Mouse (Mus musculus): ENCODE measurements around the gene Bag3.
"Not testable (repeated sequence)": the region's sequence is repeated elsewhere in the genome, so short reads cannot be mapped to it uniquely, and the experiment has no call there.

The Bag3 gene

DNA sequence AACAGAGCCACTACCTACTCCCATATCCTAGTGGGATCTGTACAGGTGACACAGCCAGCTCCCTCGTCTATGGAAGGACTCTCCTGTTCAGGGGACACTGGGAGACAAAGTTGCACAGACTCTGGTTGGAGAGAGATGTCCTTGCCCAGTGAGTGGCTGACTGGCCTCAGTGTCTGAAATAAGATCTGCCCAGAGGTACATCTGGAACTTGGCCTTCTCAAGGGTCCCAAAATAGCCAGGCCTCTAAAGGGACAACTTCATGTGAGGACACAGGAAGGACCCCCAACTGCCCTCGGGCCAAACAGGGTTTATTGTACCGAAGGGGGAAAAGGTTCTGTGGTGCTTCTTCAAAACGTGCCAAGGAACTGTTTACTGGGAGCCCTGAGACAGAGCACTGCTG, 14.8 kb downstream of the Bag3 start:
- DNase-seq: no peak

DNA sequence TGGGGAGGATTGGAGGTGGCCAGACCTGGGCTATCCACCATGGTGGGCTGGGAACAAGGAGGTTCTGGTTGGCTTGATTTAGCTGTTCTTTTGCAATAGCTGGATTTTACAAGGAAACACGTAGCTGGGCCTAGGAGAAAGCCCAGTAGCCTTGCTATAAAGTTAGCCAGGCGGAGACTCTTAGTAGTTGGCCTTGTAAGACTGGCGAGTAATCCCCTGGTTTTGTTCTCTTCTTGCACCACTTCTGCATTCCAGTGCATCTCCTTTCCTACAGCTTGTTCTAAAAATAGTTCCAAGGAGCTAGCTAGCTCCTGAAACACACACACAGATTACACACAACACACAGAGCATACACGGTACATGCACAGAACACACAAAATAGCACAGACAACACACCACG, 15.4 kb downstream of the Bag3 start:
- DNase-seq: no peak

DNA sequence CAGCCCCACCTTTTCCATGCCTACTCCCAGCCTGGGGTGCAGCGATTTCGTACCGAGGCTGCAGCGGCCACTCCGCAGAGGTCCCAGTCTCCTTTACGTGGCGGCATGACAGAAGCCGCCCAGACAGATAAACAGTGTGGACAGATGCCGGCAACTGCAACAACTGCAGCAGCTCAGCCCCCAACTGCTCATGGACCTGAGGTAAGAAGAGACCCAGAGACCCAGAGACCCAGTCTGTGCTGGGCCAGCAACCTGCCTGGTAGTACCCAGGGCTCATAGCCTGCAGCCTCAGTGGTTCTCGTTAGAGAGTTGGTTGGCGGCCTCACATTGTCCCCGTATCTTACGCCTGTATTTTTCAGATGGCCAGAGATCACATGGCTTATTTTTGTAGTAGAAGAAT, 16.7 kb downstream of the Bag3 start:
- no peak for DNase-seq

DNA sequence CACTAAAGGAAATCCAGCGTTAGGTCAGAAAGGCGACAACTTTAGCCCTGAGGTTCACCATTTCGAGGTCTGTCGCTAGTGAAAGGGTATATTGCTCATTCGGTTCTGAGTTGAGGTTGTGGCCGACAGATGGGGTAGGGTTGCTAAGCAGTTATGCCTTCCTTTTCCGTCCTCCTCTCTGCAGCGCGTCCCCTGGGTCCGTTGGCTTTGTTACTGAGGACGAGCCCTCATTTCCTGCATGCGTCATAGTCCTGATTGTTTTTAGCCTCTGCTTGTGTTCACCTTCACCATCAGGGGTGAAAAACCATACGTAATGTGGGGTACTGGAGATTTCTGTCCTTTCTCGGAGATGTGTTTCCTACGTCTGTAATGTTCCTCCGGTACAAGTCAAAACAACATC, 17.3 kb downstream of the Bag3 start:
- DNase-seq: no peak

DNA sequence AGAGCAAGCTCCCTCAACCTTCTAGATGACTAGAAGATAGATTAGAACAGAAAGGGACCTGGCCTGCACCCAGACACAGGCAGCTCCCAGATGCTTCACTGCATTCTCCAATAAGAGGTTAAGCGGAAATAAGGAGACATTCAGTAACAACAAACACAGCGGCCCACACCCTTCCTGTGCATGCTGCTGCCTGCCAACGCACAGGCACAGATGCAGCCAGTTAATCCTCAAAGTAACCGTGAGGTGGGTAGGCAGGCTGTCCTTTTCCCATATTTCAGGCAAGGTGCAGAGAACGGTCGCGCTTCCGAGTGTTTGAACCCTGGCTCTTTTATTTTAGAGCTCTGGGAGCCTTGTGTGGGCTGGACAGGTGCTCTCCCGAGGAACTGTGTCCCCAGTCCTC, 17.8 kb downstream of the Bag3 start:
- DNase-seq: peak; percentile 51 to 79

DNA sequence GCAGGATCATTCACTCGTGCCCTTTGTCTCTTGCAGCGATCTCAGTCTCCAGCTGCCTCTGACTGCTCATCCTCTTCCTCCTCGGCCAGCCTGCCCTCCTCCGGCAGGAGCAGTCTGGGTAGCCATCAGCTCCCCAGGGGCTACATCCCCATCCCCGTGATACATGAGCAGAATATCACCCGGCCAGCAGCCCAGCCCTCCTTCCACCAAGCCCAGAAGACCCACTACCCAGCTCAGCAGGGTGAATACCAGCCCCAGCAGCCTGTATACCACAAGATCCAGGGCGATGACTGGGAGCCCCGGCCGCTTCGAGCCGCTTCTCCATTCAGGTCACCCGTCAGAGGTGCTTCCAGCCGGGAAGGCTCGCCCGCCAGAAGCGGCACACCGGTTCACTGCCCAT, 18.4 kb downstream of the Bag3 start:
- no peak for DNase-seq

DNA sequence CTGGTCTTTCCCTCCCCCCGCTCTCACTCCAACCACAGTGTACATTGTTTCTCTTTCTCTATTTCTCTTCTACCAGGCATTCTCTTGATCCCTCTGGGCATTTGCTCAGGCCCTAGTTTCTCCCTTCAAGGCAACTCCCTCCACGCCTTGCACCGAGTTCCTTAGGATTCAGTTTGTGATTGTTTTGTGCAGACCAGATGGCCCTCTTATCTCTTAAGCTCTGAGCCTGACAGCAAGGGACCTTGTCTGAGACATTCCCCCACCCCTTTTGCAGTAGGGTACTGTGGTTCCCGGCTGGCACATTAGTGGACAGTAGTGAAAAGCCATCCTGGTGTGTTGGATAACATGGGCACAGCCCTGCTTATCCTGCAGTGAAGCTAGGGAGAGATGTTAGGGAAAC, 19.1 kb downstream of the Bag3 start:
- no peak for DNase-seq

DNA sequence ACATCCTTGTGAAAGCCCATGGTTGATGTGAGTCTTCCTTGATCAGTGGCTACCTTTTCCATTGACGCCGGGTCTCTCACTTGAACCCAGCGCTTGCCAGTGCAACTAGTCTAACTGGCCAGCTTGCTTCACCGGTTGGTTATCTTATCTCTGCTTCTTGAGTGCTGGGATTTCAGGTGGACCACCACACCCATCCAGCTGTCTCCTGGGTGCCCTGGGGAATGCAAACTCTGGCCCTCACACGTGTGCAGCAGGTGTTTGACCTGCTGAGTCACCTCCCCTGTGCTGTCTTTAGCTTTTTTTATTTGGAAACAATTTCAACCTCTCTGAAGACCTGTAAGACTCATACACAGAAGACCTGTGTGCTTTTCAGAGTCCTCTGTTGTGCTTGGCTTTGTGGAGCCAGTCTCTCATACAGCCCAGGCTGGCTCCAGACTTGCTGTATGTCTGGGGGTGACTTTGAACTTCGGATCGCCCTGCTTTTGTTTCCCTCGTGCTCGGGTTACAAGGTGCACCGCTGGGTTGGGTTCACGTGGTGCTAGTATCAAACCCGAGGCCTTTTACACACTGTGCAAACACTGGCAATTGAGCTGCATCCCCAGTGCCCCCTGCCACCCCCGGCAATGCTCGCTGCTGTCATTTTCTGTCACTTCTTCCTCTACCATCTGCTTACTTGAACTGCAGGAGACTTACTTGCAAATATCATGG, 19.9 kb downstream of the Bag3 start:
- DNase-seq: no peak

DNA sequence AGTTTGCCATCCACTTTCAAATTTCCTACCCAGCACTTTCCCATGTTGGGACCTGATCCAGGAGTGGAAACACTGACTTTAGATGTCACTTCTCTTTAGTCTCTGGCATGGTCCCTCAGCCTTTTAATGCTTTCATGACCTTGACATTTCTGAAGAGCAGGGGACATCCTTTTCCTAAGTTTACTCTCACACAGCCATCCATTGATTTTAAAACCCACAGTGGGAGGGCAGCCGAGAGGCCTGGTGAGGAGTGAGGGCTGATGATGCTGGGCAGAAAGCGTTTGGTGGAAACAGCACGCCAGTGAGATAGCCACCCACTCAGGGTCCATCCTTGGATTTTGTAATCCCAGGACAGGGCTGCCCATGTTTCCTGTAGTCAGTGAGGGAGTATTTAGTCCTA, 20.5 kb downstream of the Bag3 start:
- no peak for DNase-seq

DNA sequence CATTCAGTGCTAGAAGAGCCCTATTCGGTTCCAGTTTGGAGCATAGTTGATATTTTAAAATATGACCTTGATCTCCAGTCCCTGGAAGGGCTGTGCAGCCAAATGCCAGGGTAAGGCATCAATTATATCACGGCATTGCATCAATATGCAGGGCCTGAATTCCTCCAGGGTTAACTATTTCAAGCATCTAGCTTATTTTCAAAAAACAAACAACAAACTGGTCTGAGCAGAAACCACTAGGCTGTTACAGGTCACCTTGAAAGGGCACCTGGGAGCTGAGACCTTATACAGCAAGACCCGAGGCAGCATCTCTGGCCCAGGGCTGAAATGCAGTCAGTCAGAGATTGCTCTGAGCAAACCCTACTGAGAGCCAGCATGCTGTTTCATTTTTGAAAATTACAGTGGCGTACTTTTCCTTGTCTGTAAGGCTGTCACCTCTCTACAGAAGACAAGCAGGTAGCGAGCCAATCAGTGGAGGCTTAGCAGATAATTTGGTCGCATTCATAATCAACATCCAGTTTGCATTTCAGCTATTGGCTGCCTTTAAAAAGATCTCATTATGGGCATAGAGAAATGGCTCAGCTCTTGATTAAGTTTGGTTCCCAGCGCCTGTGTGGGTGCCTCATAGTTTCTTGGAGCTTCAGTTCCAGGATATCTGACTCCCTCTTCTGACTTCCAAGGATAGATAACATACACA, 21.3 kb downstream of the Bag3 start:
- DNase-seq: no peak

DNA sequence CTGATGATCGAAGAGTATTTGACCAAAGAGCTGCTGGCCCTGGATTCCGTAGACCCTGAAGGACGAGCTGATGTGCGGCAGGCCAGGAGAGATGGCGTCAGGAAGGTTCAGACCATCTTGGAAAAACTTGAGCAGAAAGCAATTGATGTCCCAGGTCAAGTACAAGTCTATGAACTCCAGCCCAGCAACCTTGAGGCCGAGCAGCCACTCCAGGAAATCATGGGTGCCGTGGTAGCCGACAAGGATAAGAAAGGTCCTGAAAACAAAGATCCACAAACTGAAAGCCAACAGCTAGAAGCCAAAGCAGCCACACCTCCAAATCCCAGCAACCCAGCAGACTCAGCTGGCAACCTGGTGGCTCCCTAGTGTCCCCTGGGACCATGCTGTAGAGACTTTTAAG, 22.6 kb downstream of the Bag3 start:
- DNase-seq: no peak

DNA sequence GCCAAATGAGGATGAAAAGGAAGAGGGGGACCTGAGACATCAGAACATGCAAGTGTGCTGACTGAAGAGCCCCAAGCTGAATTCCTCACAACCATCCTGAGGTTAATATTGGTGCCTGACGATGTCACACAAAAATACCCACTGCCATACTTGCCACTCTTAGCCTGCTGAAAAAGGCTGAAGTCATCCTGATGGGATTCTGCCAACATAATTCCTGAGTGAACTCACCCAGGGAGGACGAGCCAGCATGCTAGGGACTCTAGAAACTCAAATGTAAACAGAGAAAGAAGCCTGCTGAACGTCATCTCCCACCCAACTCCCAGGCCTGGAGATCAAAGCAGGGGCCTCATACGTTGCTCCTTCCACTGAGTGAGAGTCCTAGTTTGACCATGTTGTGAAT, 25.7 kb downstream of the Bag3 start:
- DNase-seq: no peak

DNA sequence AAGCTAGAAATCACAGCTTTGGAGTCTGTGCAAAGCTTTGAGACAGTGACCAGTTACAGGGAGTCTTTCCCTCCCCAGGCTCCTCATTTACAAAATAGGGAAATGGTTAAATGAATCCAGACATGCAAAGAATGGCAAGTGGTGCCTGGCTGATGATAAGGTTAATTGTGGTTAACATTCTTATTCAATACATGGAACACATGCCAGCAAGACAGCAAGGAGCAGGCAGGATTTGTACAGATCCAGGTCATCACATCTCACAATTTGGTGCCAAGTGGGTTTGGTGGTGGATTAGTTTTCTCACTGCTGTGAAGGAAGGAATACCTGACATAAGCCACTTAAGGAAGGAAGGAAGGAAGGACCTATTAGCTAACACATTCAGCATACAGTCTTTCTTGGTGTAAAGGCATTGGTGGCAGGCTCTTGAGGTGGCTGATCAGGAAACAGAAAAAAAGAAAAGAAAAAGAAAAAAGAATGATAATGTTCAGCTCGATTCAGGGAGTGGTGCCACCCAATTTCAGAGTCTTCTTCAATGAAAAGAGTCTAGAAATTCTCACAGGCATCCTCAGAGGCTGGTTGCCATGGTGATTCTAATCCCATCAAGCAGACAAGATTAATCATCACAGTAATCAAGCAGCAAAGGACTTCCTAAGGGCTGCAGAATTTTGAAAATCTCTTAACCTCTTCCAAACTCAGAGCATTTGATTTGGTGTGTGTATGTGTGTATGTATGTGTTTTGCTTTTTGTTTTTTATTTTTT, 27.1 kb downstream of the Bag3 start:
- DNase-seq: no peak

DNA sequence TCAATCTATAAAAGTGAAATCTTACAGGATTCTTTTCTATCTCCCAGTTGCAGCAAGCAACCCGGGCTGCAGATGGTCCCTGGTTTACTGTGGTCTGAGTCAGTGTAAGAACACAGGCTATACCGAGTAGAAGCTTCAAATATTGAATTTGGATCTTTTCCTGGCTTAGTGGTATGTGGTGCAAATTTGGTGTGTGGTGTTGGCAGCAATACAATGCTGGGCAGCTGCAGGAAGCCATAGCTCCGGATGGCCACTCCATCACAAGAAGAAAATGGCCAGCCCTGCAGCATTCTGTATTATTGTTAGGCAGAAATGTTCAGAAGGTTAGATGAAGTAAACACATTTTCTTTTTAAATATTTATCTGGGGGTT, 27.7 kb downstream of the Bag3 start:
- no peak for DNase-seq

DNA sequence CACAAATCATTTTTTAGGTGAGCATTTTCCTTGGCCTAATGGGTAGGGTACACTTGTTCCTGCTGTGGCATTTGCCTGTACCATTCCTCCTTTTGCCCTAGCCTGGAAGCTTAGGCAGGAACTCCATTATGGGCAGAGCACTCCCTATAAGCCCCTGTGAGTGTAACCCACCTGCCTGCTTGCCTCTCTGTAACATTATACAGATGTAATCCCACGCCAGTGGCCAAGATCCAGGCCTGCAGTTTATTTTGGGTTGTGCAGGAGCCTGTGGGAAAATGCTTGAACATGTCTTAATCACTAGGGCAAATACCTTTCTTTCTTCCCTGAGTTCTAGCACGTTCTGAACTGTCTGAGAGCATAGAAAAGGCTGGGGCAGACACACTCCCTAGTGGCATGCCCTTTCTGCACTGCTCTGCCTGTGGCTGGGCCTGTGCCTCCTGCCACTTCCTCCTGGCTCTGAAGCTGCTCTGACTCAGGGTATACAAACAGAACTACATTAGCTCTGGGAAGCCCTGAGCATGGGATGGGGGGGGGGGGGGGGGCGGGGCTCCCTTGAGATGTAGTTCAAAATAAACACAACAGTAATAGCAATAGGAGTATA, 29.8 kb downstream of the Bag3 start:
- DNase-seq: no peak

DNA sequence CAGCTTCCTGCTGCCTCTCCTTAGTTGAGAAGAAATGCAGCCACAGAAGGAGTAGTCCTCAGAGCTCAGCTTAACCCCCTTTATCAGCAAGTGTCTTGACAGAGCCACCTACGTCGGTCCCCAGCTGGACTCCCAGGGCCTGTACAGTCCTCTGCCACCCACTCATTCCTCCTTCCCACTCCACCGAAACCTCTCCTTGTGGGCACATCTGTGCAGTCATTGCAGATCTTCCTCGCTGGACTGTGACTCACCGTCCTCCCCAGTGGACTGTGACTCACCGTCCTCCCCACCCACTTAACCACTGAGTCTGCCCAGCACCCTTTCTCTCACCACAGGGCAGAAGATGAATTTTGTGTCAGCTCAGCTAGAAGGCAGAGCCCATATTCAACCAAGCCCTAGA, 31.1 kb downstream of the Bag3 start:
- no peak for DNase-seq

DNA sequence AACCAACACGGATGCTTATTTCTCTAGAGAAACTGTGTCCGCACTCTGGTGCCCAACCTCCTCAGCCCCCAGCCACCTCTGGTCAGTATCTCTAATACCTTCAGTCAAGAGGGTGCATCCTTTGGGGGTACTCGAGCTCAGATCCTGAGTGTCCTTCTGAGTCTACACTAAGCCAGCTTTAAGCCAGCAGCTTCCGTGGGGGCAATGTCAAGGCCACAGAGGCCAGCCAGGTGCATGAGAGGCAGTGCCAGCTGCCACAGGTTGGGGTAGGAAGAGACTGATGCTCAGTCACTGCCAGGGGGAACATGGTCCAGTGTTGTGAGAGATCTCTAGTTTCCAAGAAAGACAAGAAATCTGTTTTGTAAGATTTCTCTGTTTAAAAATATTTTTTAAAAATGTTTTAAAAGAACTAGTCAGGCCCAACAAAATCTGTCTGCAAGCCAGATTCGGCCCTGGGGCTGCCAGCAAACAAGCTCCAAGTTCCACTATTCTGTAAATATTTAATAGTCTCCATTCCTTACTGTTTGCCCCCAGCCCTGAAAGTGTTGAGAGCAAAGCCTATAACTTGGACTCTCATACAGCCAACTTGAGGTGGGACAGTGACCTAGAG, 31.8 kb downstream of the Bag3 start:
- peak; percentile 48 to 66 for DNase-seq

DNA sequence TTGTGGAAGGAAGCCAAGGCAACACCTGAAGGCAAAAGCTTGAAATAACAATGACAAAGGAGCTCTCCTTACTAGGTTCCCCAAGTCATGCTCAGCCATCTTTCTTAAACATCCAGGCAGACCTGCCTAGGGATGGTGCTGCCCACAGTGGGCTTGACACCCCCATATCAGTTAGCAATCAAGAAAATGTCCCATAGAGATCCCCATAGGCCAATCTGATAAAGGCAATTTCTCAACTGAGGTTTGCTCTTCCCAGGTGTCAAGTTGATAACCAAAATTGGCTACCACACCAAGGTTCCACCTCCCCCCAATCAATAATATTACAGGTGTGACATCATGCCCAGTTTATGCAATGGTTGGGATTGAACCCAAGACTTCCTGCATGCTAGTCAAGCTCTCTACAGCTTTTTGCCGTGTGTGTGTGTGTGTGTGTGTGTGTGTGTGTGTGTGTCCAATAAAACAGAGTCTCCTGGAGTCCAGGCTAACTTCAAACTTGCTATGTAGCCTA, 33.6 kb downstream of the Bag3 start:
- DNase-seq: no peak

DNA sequence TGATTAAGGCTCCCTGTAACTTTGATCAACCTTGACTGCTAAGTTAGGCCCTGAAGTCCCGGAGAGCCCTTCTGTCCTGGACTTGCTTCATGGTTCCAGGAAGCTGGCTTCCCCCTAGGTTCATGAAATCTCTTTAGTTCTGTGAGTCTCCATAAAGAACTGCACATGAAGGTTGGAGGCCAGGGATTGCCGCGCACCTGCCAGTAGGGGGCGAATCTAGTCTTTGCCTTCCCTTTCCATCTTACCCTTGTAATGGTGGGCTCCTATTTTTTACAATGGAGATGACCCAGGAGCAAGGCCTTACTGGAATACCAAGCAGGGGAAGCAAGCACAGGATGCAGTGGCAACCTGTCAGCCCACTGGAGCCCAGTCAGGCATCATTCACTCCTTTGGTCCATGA, 40.0 kb downstream of the Bag3 start:
- peak; percentile 54 to 63 for DNase-seq

DNA sequence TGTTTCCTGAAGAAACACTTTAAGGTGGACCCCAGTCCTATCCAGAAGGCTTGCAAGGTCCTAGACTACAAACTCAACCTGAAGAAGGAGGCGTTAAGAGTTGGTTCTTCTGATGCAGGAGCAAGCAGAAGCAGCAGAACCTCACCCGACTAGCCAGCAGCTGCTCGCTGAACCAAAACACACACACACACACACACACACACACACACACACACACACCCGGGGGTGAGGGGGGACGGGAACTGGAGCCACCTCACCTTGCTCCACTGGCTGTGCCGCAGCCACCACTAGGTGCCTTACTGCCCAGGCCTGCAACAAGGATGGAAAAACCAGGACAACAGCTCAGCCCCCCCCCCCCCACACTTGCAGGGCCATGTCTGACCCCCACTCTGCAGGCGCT, 42.9 kb downstream of the Bag3 start:
- peak in 1 of 2 experiments; percentile 48 for DNase-seq

DNA sequence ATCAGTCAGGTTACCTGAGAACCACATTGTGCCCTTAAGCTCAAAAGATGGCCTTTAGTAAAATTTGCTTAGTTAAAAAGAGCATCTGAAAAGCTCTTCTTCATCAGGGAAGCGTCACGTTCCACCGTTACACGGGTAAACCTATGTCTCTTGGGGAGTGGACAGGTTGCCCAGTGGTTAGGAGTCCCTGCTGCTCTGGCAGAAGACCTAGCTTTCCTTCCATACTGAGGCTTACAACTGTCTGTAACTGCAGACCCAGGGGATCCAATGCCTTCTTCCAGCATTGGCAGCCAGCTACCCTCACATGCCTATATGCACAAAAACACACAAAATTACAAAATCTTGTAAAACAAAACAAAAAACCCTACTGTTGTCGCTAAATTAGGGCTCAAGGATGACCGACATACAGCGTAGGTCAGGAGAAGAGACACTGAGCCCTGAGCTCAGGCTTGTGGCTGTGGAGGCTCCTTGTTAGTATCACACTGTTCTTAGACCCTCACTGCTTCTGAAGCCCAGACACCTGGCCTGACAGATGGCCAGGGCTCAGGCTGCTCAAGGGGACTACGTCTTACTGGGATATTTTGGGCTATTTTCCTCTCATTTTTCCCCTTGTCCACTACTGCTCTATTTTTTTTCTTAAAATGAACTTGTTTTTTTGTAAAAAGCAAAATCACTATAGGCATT, 44.3 kb downstream of the Bag3 start:
- DNase-seq: no peak

DNA sequence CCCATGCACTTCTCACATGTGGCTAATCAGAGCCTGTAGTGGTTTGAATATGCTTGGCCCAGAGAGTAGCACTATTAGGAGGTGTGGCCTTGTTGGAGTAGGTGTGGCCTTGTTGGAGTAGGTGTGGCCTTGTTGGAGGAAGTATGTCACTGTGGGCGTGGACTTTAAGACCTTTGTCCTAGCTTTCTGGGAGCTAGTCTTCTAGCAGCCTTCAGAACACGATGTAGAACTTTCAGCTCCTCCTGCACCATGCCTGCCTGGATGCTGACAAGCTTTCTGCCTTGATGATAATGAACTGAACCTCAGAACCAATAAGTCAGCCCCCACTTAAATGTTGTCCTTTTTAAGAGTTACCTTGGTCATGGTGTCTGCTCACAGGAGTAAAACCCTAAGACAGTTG, 46.0 kb downstream of the Bag3 start:
- not testable (repeated sequence) for DNase-seq

Measured in kidney, postnatal 25 days (tissue).